Mouse (Mus musculus): ENCODE data around the gene Itpkb. TPM values are rescaled to one million over a fixed set of nuclear protein-coding genes. Genes with fewer than 3 reads are reported as not detected.
A peak's percentile ranks its signal among the peaks of the same experiment; 100 is the strongest.

Itpkb gene
- polyA plus RNA-seq, 1 experiment from 2014 or later = 14.5 TPM

GRCm38 (mm10) chr1:180300997-180301396 lies 29.3 kb upstream of the Itpkb start:
- Histone ChIP-seq H3K4me2 (no peak overlapping the region), H3K4me1 (replicated peaks) (peaks cover 9% of the 10 kb centered on the region), H3K4me3 (replicated peaks) (no peak overlapping the region), H3K9me3 (no peaks in the 10 kb centered on the region), H3K9ac (replicated peaks) (no peak overlapping the region), H3K27me3 (no peaks in the 10 kb centered on the region), H3K27ac (no peak overlapping the region), H3K36me3 (no peaks in the 10 kb centered on the region)
- WGBS = 34% methylated on average over 4 of the region's 4 CpGs
- no peak for ATAC-seq (ENCODE audit: insufficient number of reproducible peaks, insufficient read depth, low FRiP score, low TSS enrichment, low read depth)

GRCm38 (mm10) chr1:180302253-180303120 lies 27.8 kb upstream of the Itpkb start:
- no peak overlapping the region for H3K4me2 ChIP-seq
- H3K36me3 ChIP-seq = no peaks in the 10 kb centered on the region
- H3K27ac ChIP-seq = no peak overlapping the region
- no peak for ATAC-seq (ENCODE audit: insufficient number of reproducible peaks, insufficient read depth, low FRiP score, low TSS enrichment, low read depth)
- H3K4me1 ChIP-seq (replicated peaks) = peaks cover 13% of the 10 kb centered on the region
- no peak overlapping the region for H3K9ac ChIP-seq (replicated peaks)
- no peak overlapping the region for H3K4me3 ChIP-seq (replicated peaks)
- WGBS = 65% methylated on average over 12 of the region's 12 CpGs
- H3K9me3 ChIP-seq = no peaks in the 10 kb centered on the region
- no peaks in the 10 kb centered on the region for H3K27me3 ChIP-seq

GRCm38 (mm10) chr1:180303600-180303999 lies 26.7 kb upstream of the Itpkb start:
- Histone ChIP-seq H3K4me2 (no peak overlapping the region), H3K36me3 (no peaks in the 10 kb centered on the region), H3K9ac (replicated peaks) (no peak overlapping the region), H3K27ac (no peak overlapping the region), H3K4me3 (replicated peaks) (no peak overlapping the region), H3K4me1 (replicated peaks) (peaks cover 17% of the 10 kb centered on the region), H3K27me3 (no peaks in the 10 kb centered on the region), H3K9me3 (no peaks in the 10 kb centered on the region)
- WGBS = 78% methylated on average over 5 of the region's 5 CpGs
- ATAC-seq (ENCODE audit: insufficient number of reproducible peaks, insufficient read depth, low FRiP score, low TSS enrichment, low read depth) = no peak

- WGBS = 87% methylated on average over 9 of the region's 9 CpGs
- no peak overlapping the region for H3K27ac ChIP-seq
- H3K9me3 ChIP-seq = no peaks in the 10 kb centered on the region
- H3K4me3 ChIP-seq (replicated peaks) = no peak overlapping the region
- peaks cover 13% of the 10 kb centered on the region for H3K4me1 ChIP-seq (replicated peaks)
- no peaks in the 10 kb centered on the region for H3K27me3 ChIP-seq
- no peak overlapping the region for H3K4me2 ChIP-seq
- ATAC-seq (ENCODE audit: insufficient number of reproducible peaks, insufficient read depth, low FRiP score, low TSS enrichment, low read depth) = no peak
- H3K36me3 ChIP-seq = no peaks in the 10 kb centered on the region
- no peak overlapping the region for H3K9ac ChIP-seq (replicated peaks)
Observed at GRCm38 (mm10) chr1:180306889-180307288, 23.4 kb upstream of the Itpkb start.

- no peak for ATAC-seq (ENCODE audit: insufficient number of reproducible peaks, insufficient read depth, low FRiP score, low TSS enrichment, low read depth)
- WGBS = 69% methylated on average over 2 of the region's 2 CpGs
Observed at GRCm38 (mm10) chr1:180307661-180308060, 22.6 kb upstream of the Itpkb start.

GRCm38 (mm10) chr1:180308897-180309296 lies 21.4 kb upstream of the Itpkb start:
- 71% methylated on average over 4 of the region's 4 CpGs for WGBS
- H3K27me3 ChIP-seq = no peaks in the 10 kb centered on the region
- H3K4me3 ChIP-seq (replicated peaks) = no peak overlapping the region
- H3K36me3 ChIP-seq = no peaks in the 10 kb centered on the region
- H3K4me1 ChIP-seq (replicated peaks) = peaks cover 26% of the 10 kb centered on the region
- H3K27ac ChIP-seq = no peak overlapping the region
- no peak for ATAC-seq (ENCODE audit: insufficient number of reproducible peaks, insufficient read depth, low FRiP score, low TSS enrichment, low read depth)
- H3K9ac ChIP-seq (replicated peaks) = no peak overlapping the region
- no peaks in the 10 kb centered on the region for H3K9me3 ChIP-seq
- no peak overlapping the region for H3K4me2 ChIP-seq

More at GRCm38 (mm10) chr1:180307661-180308060, 22.6 kb upstream of the Itpkb start:
- no peak overlapping the region for H3K4me3 ChIP-seq (replicated peaks)
- H3K36me3 ChIP-seq = no peaks in the 10 kb centered on the region
- no peaks in the 10 kb centered on the region for H3K27me3 ChIP-seq
- H3K4me2 ChIP-seq = no peak overlapping the region
- peaks cover 13% of the 10 kb centered on the region for H3K4me1 ChIP-seq (replicated peaks)
- H3K9me3 ChIP-seq = no peaks in the 10 kb centered on the region
- no peak overlapping the region for H3K27ac ChIP-seq
- no peak overlapping the region for H3K9ac ChIP-seq (replicated peaks)

- H3K4me1 ChIP-seq (replicated peaks) = peaks cover 21% of the 10 kb centered on the region
- 68% methylated on average over 6 of the region's 6 CpGs for WGBS
- ATAC-seq (ENCODE audit: insufficient number of reproducible peaks, insufficient read depth, low FRiP score, low TSS enrichment, low read depth) = no peak
- no peak overlapping the region for H3K27ac ChIP-seq
- H3K27me3 ChIP-seq = no peaks in the 10 kb centered on the region
- no peak overlapping the region for H3K4me3 ChIP-seq (replicated peaks)
- no peak overlapping the region for H3K9ac ChIP-seq (replicated peaks)
- no peaks in the 10 kb centered on the region for H3K36me3 ChIP-seq
- H3K4me2 ChIP-seq = no peak overlapping the region
- H3K9me3 ChIP-seq = no peaks in the 10 kb centered on the region
Observed at GRCm38 (mm10) chr1:180312286-180312685, 18.0 kb upstream of the Itpkb start.

- H3K9ac ChIP-seq (replicated peaks) = no peak overlapping the region; the same call in 1 of the 2 replicates
- H3K27me3 ChIP-seq = no peaks in the 10 kb centered on the region
- H3K4me3 ChIP-seq (replicated peaks) = no peak overlapping the region
- H3K9me3 ChIP-seq = no peaks in the 10 kb centered on the region
- ATAC-seq (ENCODE audit: insufficient number of reproducible peaks, insufficient read depth, low FRiP score, low TSS enrichment, low read depth) = no peak
- H3K4me1 ChIP-seq (replicated peaks) = peaks cover 21% of the 10 kb centered on the region
- WGBS = 51% methylated on average over 6 of the region's 6 CpGs
- H3K36me3 ChIP-seq = no peaks in the 10 kb centered on the region
- H3K4me2 ChIP-seq = peak overlapping the region; percentile 59
- no peak overlapping the region for H3K27ac ChIP-seq
Observed at GRCm38 (mm10) chr1:180312792-180313311, 17.4 kb upstream of the Itpkb start.

- Histone ChIP-seq H3K4me3 (replicated peaks) (peak overlapping the region; percentile 31), H3K36me3 (no peaks in the 10 kb centered on the region), H3K9ac (replicated peaks) (peak overlapping the region; percentile 53; the same call in 1 of the 2 replicates), H3K4me2 (peak overlapping the region; percentile 59), H3K27me3 (no peaks in the 10 kb centered on the region), H3K9me3 (no peaks in the 10 kb centered on the region), H3K27ac (no peak overlapping the region), H3K4me1 (replicated peaks) (peaks cover 18% of the 10 kb centered on the region)
- ATAC-seq (ENCODE audit: insufficient number of reproducible peaks, insufficient read depth, low FRiP score, low TSS enrichment, low read depth) = peak; percentile 37; the same call in 1 of the 2 replicates
- WGBS = 8% methylated on average over 20 of the region's 20 CpGs
Observed at GRCm38 (mm10) chr1:180313517-180314440, 16.5 kb upstream of the Itpkb start.

GRCm38 (mm10) chr1:180314641-180315040 lies 15.6 kb upstream of the Itpkb start:
- Histone ChIP-seq H3K4me3 (replicated peaks) (no peak overlapping the region), H3K4me2 (no peak overlapping the region), H3K36me3 (no peaks in the 10 kb centered on the region), H3K4me1 (replicated peaks) (peaks cover 19% of the 10 kb centered on the region), H3K9ac (replicated peaks) (no peak overlapping the region), H3K9me3 (no peaks in the 10 kb centered on the region), H3K27me3 (no peaks in the 10 kb centered on the region), H3K27ac (no peak overlapping the region)
- ATAC-seq (ENCODE audit: insufficient number of reproducible peaks, insufficient read depth, low FRiP score, low TSS enrichment, low read depth) = no peak
- 85% methylated on average over 11 of the region's 11 CpGs for WGBS

GRCm38 (mm10) chr1:180315127-180315526 lies 15.2 kb upstream of the Itpkb start:
- 82% methylated on average over 3 of the region's 3 CpGs for WGBS
- Histone ChIP-seq H3K9me3 (no peaks in the 10 kb centered on the region), H3K4me1 (replicated peaks) (peaks cover 23% of the 10 kb centered on the region), H3K27me3 (no peaks in the 10 kb centered on the region), H3K4me2 (no peak overlapping the region), H3K27ac (no peak overlapping the region), H3K9ac (replicated peaks) (no peak overlapping the region), H3K4me3 (replicated peaks) (no peak overlapping the region), H3K36me3 (no peaks in the 10 kb centered on the region)
- no peak for ATAC-seq (ENCODE audit: insufficient number of reproducible peaks, insufficient read depth, low FRiP score, low TSS enrichment, low read depth)
